Comparison of ENCODE assay signal across 10 mouse cellular contexts in the genomic region with DNA sequence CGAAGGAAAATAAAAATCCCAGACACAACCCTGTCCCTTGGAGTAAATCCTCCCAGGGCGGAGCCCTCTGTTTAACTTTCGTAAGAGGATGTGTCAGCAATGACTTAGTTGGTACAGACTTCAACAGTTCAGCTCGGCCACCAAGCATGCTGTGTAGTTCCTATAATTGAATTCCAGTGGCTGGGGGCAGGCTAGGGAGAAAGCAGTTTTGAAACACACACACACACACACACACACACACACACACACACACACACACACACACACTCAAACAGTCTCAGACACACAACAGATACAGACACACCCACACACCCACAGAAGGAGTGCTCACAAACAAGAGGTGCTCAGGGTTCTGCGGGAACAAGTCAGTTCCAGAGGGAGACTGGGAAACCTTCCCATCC. TPM values are rescaled to one million over a fixed set of nuclear protein-coding genes. Genes with fewer than 3 reads are reported as not detected.
DNase-seq lines count a peak whose midpoint lies in the region; ATAC-seq and TF ChIP-seq lines count a peak whose summit lies in the region.
"Had no signal": no experiment of that assay in that cellular context is flagged by ENCODE, and none has a peak within 500 bp of the region (broad histone marks: within the 10 kb centered on the region; RNA-seq: fewer than 3 reads in every experiment).

No protein-coding gene starts in this region.

- H3K27ac ChIP-seq in liver, adult 2 months (replicated peaks; ENCODE audit: insufficient read depth, low read depth, low read length) = peak overlapping the region; percentile 61

- DNase-seq in heart, adult 11 months = peak; percentile 96
- no peak for DNase-seq in heart, postnatal 4 days
- DNase-seq in adipocyte (ENCODE audit: low spot score) = peak; percentile 86
- DNase-seq in liver, adult 2 months (ENCODE audit: extremely low read depth, low read depth, low spot score) = peak; percentile 69
- DNase-seq in cerebellum, postnatal 10 days = no peak
- no peak for DNase-seq in right cerebral cortex, postnatal 25 days

- H3K79me2 ChIP-seq in liver, adult 2 months (ENCODE audit: control insufficient read depth, insufficient read depth, low read length) = no peaks in the 10 kb centered on the region

- TF ChIP-seq POLR2A in liver, adult 2 months (IDR thresholded peaks at IDR 0.05; ENCODE audit: extremely low read depth, insufficient read depth, low read length) = no peak

- ATAC-seq in megakaryocyte progenitor cell, adult 5-6 weeks (replicated peaks; ENCODE audit: poor library complexity) = peak; percentile 47
- ATAC-seq in inflammation-experienced regulatory T-cells, adult 6 months = no peak

- H3K4me1 ChIP-seq in liver, adult 2 months (ENCODE audit: control insufficient read depth, insufficient read depth, low read length) = peaks cover 16% of the 10 kb centered on the region

- 20% methylated on average over 5 of the region's 5 CpGs for WGBS in liver, adult 2 months

- no peaks in the 10 kb centered on the region for H3K27me3 ChIP-seq in liver, adult 2 months (ENCODE audit: control insufficient read depth, insufficient read depth, low read length)
- H3K27me3 ChIP-seq: CH12.LX had no signal

- no peak overlapping the region for H3K4me3 ChIP-seq in liver, adult 2 months (ENCODE audit: insufficient read depth, low read depth, low read length)

- no peak overlapping the region for H3K9ac ChIP-seq in liver, adult 2 months (ENCODE audit: low read depth, low read length)

- no peak for TF ChIP-seq CTCF in liver, adult 2 months (IDR thresholded peaks at IDR 0.05; ENCODE audit: low read depth, low read length)

- peaks cover 4% of the 10 kb centered on the region; the same call in 1 of the 2 replicates for H3K36me3 ChIP-seq in liver, adult 2 months (ENCODE audit: control insufficient read depth, insufficient read depth, low read length)

RNA-seq across cellular contexts. Expression of a gene that starts 5.0 kb away (rescaled TPM):
- 10 to 100 TPM; 50.1 to 55.5 TPM for total RNA-seq in heart, postnatal 4 days (2021)
- total RNA-seq in liver, adult 2 months (2014; rRNA removed) = 13.1 and 17.6 TPM in 2 replicates
- 45.0 and 51.1 TPM in 2 replicates for polyA plus RNA-seq in liver, adult 2 months (2012; rRNA removed)
- total RNA-seq in megakaryocyte progenitor cell, adult 5-6 weeks (2015) = 128 and 132 TPM in 2 replicates
- total RNA-seq in megakaryocyte progenitor cell, adult 5-6 weeks (2017) = 115 and 133 TPM in 2 replicates
- 10 to 100 TPM; 37.7 to 56.0 (median 53.5) TPM for polyA plus RNA-seq in inflammation-experienced regulatory T-cells, adult 6 months (2017; shearing (Covaris generic))

RNA-seq across cellular contexts. Expression of a gene that starts 34.2 kb away (rescaled TPM):
- total RNA-seq in heart, postnatal 4 days (2021) = 10 to 100 TPM; 13.1 to 14.9 TPM
- total RNA-seq in liver, adult 2 months (2014; rRNA removed) = 0.40 and 0.46 TPM in 2 replicates
- polyA plus RNA-seq in liver, adult 2 months (2012; rRNA removed) = 0.19 and 0.33 TPM in 2 replicates
- total RNA-seq in megakaryocyte progenitor cell, adult 5-6 weeks (2015) = 19.3 and 23.2 TPM in 2 replicates
- 26.0 and 35.2 TPM in 2 replicates for total RNA-seq in megakaryocyte progenitor cell, adult 5-6 weeks (2017)
- 10 to 100 TPM in 1 of 3 experiments, 1 to 10 TPM in 2; 3.7 to 34.5 (median 6.7) TPM for polyA plus RNA-seq in inflammation-experienced regulatory T-cells, adult 6 months (2017; shearing (Covaris generic))

RNA-seq across cellular contexts. Expression of a gene that starts 45.0 kb away (rescaled TPM):
- total RNA-seq in heart, postnatal 4 days (2021) = 1 to 10 TPM in 1 of 2 experiments, under 1 TPM in 1; 0.71 to 1.2 TPM
- not detected in 2 replicates for total RNA-seq in liver, adult 2 months (2014; rRNA removed)
- polyA plus RNA-seq in liver, adult 2 months (2012; rRNA removed) = not detected in 2 replicates
- 0.72 TPM in 1 of 2 replicates, not detected in the other for total RNA-seq in megakaryocyte progenitor cell, adult 5-6 weeks (2015)
- total RNA-seq in megakaryocyte progenitor cell, adult 5-6 weeks (2017) = 1.4 TPM in 1 of 2 replicates, not detected in the other
- under 1 TPM in 1 of 3 experiments, not detected in 2; 0.73 TPM for polyA plus RNA-seq in inflammation-experienced regulatory T-cells, adult 6 months (2017; shearing (Covaris generic))
- polyA plus RNA-seq: heart, postnatal 0 days had no signal

Comparison
In these comparisons a context has a peak if more than half of its experiments do, and no peak if none do; other contexts are left out.
1. DNase-seq: peak in heart, adult 11 months (single experiment), adipocyte (single experiment) and liver, adult 2 months (single experiment); none in heart, postnatal 4 days (single experiment), cerebellum, postnatal 10 days (0 of 2) and right cerebral cortex, postnatal 25 days (single experiment).